Mouse (Mus musculus): Measurements from ENCODE around the gene Zfp488. TPM values are rescaled to one million over a fixed set of nuclear protein-coding genes. Genes with fewer than 3 reads are reported as not detected.

The Zfp488 gene
- total RNA-seq (2021): not detected
- long read RNA-seq, experiment 1: 0 reads
- long read RNA-seq, experiment 2: 0 reads

DNA sequence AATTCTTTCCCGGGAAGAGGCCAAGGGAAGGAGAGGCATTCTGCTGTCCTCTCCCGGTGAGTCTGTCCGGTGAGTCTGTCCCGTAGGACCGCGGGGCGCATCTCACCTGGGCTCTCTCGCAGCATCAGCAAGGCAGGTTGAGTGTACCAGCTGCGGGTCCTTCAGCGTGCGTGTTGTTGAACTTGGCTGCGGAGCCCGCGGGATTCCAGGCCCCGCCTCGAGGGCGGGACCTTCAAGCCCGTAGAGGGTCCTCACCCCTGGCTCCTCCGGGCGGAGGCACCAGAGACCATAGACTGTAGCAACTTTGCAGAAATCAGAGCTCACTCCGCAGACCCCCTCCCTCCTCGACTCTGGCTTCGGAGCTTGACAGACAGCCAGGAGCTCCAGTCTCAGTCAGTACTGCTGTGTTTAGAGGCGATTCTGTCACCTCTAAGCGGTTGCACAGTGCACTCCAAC, at the start of gene Zfp488:
Gene Zfp488, minus strand, starts transcription at position 161 of the 456 bp plus-strand sequence.
- no peak for DNase-seq
- intact Hi-C loops (cut with DNase I): no loop called here

- intact Hi-C loops (cut with DNase I): no loop called here
- DNase-seq: no peak
Measured at GRCm38 (mm10) chr14:34026710-34027109, 48.1 kb upstream of the Zfp488 start.

DNA sequence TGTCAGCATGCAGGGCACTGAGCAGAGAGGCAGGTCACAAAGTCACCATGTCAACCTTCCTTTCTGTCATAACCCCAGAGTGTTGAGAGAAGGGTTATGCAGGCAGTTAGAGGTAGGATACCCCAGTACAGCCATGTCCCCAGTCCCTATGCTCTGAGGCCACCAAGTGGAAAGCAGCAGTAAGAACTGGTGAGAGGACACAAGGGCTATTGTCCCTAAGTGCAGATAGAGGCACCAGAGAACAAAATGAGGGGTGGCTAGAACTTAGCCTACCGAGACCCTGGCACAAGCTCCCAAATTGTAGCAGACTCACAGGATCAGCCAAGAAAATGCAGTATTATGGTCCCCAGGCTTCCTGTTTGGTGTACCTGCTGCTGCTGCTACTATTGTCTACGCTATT, 38.4 kb upstream of the Zfp488 start:
- DNase-seq: no peak
- intact Hi-C loops (cut with DNase I): no loop called here

GRCm38 (mm10) chr14:34016381-34016780, 37.8 kb upstream of the Zfp488 start, which contains the start of gene Gm5460:
Gene Gm5460, plus strand, starts transcription at chr14:34016758.
- intact Hi-C loops (cut with DNase I): no loop called here
- no peak for DNase-seq

- DNase-seq: no peak
- intact Hi-C loops (cut with DNase I): no loop called here
Measured at GRCm38 (mm10) chr14:34015063-34015462, 36.5 kb upstream of the Zfp488 start, which contains the start of gene Gm30083. Gene Gm30083, minus strand, starts transcription at chr14:34015182.

GRCm38 (mm10) chr14:34002358-34002757, 23.8 kb upstream of the Zfp488 start:
- intact Hi-C loops (cut with DNase I): no loop called here
- DNase-seq: no peak

- intact Hi-C loops (cut with DNase I): no loop called here
Measured at GRCm38 (mm10) chr14:34001445-34001844, 22.9 kb upstream of the Zfp488 start.

GRCm38 (mm10) chr14:34000076-34000475, 21.5 kb upstream of the Zfp488 start:
- DNase-seq: no peak
- intact Hi-C loops (cut with DNase I): no loop called here

More at GRCm38 (mm10) chr14:34001445-34001844, 22.9 kb upstream of the Zfp488 start:
- no peak for DNase-seq

- no peak for DNase-seq
- intact Hi-C loops (cut with DNase I): no loop called here
Measured at GRCm38 (mm10) chr14:33997427-33997826, 18.9 kb upstream of the Zfp488 start.

GRCm38 (mm10) chr14:33993521-33994289, 15.1 kb upstream of the Zfp488 start:
- DNase-seq: no peak
- intact Hi-C loops (cut with DNase I): no loop called here

DNA sequence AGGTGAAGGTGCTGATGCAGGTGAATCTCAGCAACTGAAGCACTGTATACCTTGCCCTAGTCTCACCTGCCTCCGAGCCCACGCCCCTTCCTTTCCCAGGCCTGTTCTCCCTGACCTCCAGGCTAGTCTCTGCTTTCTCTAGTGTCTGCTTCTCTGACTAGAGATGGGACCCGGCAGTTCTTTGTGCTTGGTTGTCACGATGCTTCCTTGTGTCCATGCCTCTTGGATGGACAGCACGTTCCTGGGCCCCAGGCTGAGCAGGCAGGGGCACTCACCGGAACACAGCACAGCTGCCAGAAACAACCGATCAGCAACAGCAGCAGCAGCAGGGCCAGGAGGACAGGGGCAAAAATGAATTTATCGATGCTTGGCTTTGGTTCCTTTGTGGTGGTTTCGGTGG, 14.5 kb upstream of the Zfp488 start:
- no peak for DNase-seq
- intact Hi-C loops (cut with DNase I): no loop called here

GRCm38 (mm10) chr14:33991971-33992370, 13.4 kb upstream of the Zfp488 start:
- DNase-seq: no peak
- intact Hi-C loops (cut with DNase I): no loop called here

DNA sequence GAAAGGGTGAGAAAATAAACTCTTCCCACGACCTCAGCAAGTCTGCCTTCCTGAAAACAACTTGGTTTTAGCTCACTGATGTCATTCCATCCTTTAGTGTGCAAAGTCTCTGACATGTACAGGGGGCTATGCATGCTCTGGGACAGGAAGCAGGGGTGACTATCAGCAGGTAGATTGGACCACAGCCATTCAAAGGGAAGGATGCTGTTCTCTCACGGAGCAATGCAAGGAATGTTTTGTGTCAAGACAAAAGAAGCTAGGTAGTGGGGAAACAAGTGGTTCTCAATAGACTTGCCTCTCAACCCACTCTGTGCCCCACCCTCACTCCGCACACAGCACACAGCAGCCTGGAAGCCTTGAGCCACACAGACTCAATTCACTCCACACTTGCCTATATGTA, 10.6 kb upstream of the Zfp488 start:
- DNase-seq: no peak
- intact Hi-C loops (cut with DNase I): no loop called here

- no peak for DNase-seq
- intact Hi-C loops (cut with DNase I): no loop called here
Measured at GRCm38 (mm10) chr14:33977748-33978147, 816 bp downstream of the Zfp488 start.

GRCm38 (mm10) chr14:33974752-33975151, 3.8 kb downstream of the Zfp488 start:
- no peak for DNase-seq
- intact Hi-C loops (cut with DNase I): no loop called here

DNA sequence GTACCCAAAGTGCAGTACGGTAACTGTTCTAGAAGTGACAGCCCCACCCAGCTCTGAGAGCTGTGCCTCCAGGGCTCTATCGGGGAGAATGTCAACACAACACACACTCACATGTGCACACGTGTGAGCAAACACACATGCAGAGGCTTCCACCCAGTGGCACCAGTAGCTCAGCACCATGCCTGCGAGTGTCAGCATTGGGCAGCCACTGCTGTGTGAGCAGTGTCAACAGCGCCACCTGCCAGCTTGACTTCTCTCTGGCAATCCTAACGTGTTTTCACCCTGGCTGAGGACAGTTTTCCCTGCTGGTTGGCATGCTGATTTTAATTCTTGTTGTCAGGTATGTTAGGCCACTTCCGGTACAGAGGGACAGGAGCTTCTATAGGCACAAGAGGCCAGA, 5.9 kb downstream of the Zfp488 start:
- intact Hi-C loops (cut with DNase I): no loop called here

GRCm38 (mm10) chr14:33965675-33966074, 12.9 kb downstream of the Zfp488 start:
- DNase-seq: no peak
- intact Hi-C loops (cut with DNase I): no loop called here

More for the DNA sequence above, 5.9 kb downstream of the Zfp488 start:
- DNase-seq: no peak

DNA sequence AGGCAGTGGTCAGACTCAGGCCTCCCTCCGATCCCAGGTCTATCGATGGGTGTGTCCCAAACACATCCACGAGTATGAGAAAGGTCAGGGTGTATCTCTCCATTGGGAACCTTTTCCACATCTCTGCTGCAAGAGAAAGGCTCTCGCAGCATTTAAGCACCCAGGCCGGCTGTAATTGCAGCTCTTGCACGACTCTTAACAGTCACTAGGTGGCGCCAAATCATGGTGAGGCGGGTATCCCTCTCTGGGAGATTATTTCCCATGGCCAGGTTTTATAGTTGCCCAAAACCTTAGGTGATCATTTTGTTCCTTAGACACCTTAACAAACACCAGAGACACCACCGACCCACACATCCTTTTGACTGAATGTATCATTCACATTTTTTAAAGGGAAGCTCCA, 19.2 kb downstream of the Zfp488 start:
- DNase-seq: no peak
- intact Hi-C loops (cut with DNase I): no loop called here

DNA sequence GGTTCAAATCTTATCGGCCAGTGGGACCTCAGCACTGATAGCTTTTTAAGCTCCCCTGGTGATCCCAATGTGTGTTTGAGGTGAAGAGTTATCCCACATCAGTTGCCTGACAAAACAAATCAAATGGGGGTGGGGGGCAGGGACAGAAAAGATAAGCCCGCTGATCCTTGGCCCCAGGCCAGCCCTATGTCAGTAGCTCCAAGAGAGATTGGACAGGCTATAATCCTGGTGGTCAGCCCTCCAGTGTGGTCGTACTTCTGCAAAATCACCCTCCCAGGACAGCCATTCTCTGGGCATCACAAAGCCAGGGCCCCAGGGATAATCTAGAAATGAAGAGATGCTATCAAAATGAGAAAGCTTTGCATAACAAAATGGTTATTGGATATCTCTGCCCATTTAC, 19.7 kb downstream of the Zfp488 start:
- intact Hi-C loops (cut with DNase I): no loop called here
- DNase-seq: no peak

DNA sequence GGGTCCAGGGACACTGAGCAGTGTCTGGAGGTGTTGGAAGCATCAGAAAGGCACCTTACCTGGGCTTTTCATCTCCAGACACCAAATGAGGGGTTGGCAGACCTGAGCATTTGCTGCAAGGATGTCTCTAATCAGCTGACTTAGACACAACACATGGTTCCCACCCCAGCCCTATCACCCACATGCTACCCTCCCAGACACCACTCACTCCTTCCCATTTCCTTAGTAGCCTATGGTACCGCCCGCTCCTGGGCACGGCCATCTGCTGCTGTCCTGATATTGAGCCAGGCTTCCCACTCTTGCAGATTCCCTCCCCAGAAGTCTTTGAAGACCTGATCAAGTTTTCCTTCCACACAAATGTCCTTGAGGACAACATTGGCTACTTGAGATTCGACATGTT, 20.4 kb downstream of the Zfp488 start:
- no peak for DNase-seq
- intact Hi-C loops (cut with DNase I): no loop called here

GRCm38 (mm10) chr14:33956055-33956454, 22.5 kb downstream of the Zfp488 start:
- DNase-seq: no peak
- intact Hi-C loops (cut with DNase I): no loop called here

DNA sequence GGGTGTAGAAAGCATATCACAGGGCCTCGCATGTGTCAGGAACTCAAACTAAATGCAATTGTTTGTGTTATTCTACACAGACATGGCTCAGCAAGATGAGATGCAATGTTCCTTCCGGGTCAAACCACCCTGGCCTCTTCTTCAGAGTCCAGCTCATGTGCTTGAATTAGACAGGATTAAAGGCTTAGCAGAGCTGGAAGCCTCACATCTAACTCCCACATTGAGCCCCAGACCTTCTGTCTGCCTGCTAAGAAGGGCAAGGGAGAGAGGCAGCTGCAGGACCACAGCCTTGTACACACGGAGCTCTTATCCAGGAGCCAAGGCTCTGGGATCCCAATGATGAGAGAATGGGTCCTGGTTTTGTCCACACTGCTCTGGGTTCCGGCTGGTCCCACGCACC, 24.8 kb downstream of the Zfp488 start, which contains the start of gene Rbp3:
Gene Rbp3, plus strand, starts transcription at position 243 of the 400 bp plus-strand sequence.
- intact Hi-C loops (cut with DNase I): no loop called here
- DNase-seq: no peak
